Mouse (Mus musculus) neural tube, embryonic 13.5 days (tissue): ENCODE measurements around the gene Mphosph6. TPM values are rescaled to one million over a fixed set of nuclear protein-coding genes. Genes with fewer than 3 reads are reported as not detected.

Experiments used
- ATAC-seq: fragments of 200-750 bp; cut with Nextera tagmentation; 2 replicates; pipeline ENCODE4 v1.8.0; 2017; ENCODE audit warnings: low read depth, mild to moderate bottlenecking, moderate TSS enrichment, moderate library complexity
- H3K27ac ChIP-seq: fragments of 300-500 bp; sonication (generic); replicated peaks from 2 replicates; pipeline ENCODE4 v1.5.1; 2015; ENCODE audit warnings: moderate library complexity, mild to moderate bottlenecking, inconsistent platforms
- H3K27me3 ChIP-seq: fragments of 300-500 bp; sonication (generic); 2 replicates; pipeline ENCODE4 v1.6.1; 2015; ENCODE audit warnings: mild to moderate bottlenecking, inconsistent platforms
- H3K36me3 ChIP-seq: fragments of 300-500 bp; sonication (generic); 2 replicates; pipeline ENCODE4 v1.6.1; 2015; ENCODE audit warnings: mild to moderate bottlenecking, inconsistent platforms
- H3K4me1 ChIP-seq: fragments of 300-500 bp; sonication (generic); replicated peaks from 2 replicates; pipeline ENCODE4 v1.6.1; 2015; ENCODE audit warnings: inconsistent platforms
- H3K4me2 ChIP-seq: fragments of 300-500 bp; sonication (generic); 2 replicates; pipeline ENCODE4 v1.6.1; 2015; ENCODE audit warnings: inconsistent platforms, mild to moderate bottlenecking, moderate library complexity
- H3K4me3 ChIP-seq: fragments of 300-500 bp; sonication (generic); 2 replicates; pipeline ENCODE4 v1.5.1; 2015; ENCODE audit warnings: mild to moderate bottlenecking, inconsistent platforms
- H3K9ac ChIP-seq: fragments of 300-500 bp; sonication (generic); 2 replicates; pipeline ENCODE4 v1.6.1; 2015; ENCODE audit warnings: moderate library complexity, mild to moderate bottlenecking, inconsistent platforms
- H3K9me3 ChIP-seq: fragments of 300-500 bp; sonication (generic); 2 replicates; pipeline ENCODE4 v1.6.1; 2016; ENCODE audit warnings: inconsistent platforms
- whole genome bisulfite sequencing: fragments of 180-500 bp; shearing (Covaris S2); methylation state at CpG from one replicate; pipeline ENCODE4 v1.1.7; 2015; 5-methylcytosine and 5-hydroxymethylcytosine counted together
- polyA plus RNA-seq: library from polyadenylated mRNA; unstranded; fragments of >200 nt; fragmentation: Nextera tagmentation; extraction: Ambion mirVana; gene quantifications from 2 replicates; pipeline ENCODE4 v1.2.1, GENCODE M21; 2015

Gene Mphosph6
- polyA plus RNA-seq, 1 experiment from 2014 or later: 43.5 TPM

DNA sequence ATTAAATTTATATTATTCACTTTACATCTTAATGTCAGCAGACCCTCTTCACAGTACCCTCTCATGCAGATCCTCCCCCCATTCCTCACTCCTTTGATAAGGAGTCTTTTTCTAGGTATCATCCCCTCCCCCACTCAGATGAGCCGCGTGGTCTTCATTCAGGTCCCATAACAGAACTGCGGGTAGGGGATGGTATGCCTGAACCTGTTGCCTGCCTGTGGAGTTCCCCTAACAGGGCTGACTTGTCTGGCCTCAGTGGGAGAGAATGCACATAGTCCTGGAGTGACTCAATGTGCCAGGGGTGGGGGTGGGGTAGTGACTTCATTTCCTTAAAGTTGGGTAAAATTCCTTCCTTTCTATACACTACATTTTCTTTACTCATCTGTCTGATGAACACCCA is 15.3 kb downstream of the Mphosph6 start:
- 91% methylated on average over 3 of the region's 3 CpGs for WGBS
- Histone ChIP-seq H3K9ac (no peak overlapping the region), H3K4me3 (no peak overlapping the region), H3K36me3 (peaks cover 47% of the 10 kb centered on the region), H3K4me1 (no peaks in the 10 kb centered on the region), H3K27ac (no peak overlapping the region), H3K27me3 (no peaks in the 10 kb centered on the region), H3K9me3 (no peaks in the 10 kb centered on the region), H3K4me2 (no peak overlapping the region)
- no peak for ATAC-seq

GRCm38 (mm10) chr8:117783021-117783420 is 18.7 kb downstream of the Mphosph6 start:
- Histone ChIP-seq H3K9me3 (no peaks in the 10 kb centered on the region), H3K4me1 (no peaks in the 10 kb centered on the region), H3K4me3 (no peak overlapping the region), H3K27me3 (no peaks in the 10 kb centered on the region), H3K27ac (no peak overlapping the region), H3K36me3 (peaks cover 14% of the 10 kb centered on the region), H3K9ac (no peak overlapping the region), H3K4me2 (no peak overlapping the region)
- 95% methylated on average over 7 of the region's 7 CpGs for WGBS
- ATAC-seq: no peak

- 65% methylated on average over 6 of the region's 6 CpGs for WGBS
- H3K9ac ChIP-seq: no peak overlapping the region
- H3K27ac ChIP-seq: no peak overlapping the region
- no peaks in the 10 kb centered on the region for H3K27me3 ChIP-seq
- no peak overlapping the region for H3K4me3 ChIP-seq
- H3K4me1 ChIP-seq: no peaks in the 10 kb centered on the region
- H3K4me2 ChIP-seq: no peak overlapping the region
- H3K9me3 ChIP-seq: no peaks in the 10 kb centered on the region
- no peak for ATAC-seq
- no peaks in the 10 kb centered on the region for H3K36me3 ChIP-seq
These were observed 20.2 kb downstream of the Mphosph6 start for GRCm38 (mm10) chr8:117781375-117782129.

GRCm38 (mm10) chr8:117779344-117779743 is 22.4 kb downstream of the Mphosph6 start:
- no peak overlapping the region for H3K27ac ChIP-seq
- H3K27me3 ChIP-seq: no peaks in the 10 kb centered on the region
- no peaks in the 10 kb centered on the region for H3K4me1 ChIP-seq
- no peaks in the 10 kb centered on the region for H3K9me3 ChIP-seq
- H3K36me3 ChIP-seq: no peaks in the 10 kb centered on the region
- no peak for ATAC-seq
- no peak overlapping the region for H3K4me3 ChIP-seq
- no peak overlapping the region for H3K4me2 ChIP-seq
- H3K9ac ChIP-seq: no peak overlapping the region
- 76% methylated on average over 6 of the region's 6 CpGs for WGBS

- Histone ChIP-seq H3K27ac (no peak overlapping the region), H3K4me2 (no peak overlapping the region), H3K36me3 (no peaks in the 10 kb centered on the region), H3K4me3 (no peak overlapping the region), H3K4me1 (no peaks in the 10 kb centered on the region), H3K27me3 (no peaks in the 10 kb centered on the region), H3K9me3 (no peaks in the 10 kb centered on the region), H3K9ac (no peak overlapping the region)
- no peak for ATAC-seq
- WGBS: 74% methylated on average over 11 of the region's 11 CpGs
These were observed 23.0 kb downstream of the Mphosph6 start for GRCm38 (mm10) chr8:117778531-117779322.

DNA sequence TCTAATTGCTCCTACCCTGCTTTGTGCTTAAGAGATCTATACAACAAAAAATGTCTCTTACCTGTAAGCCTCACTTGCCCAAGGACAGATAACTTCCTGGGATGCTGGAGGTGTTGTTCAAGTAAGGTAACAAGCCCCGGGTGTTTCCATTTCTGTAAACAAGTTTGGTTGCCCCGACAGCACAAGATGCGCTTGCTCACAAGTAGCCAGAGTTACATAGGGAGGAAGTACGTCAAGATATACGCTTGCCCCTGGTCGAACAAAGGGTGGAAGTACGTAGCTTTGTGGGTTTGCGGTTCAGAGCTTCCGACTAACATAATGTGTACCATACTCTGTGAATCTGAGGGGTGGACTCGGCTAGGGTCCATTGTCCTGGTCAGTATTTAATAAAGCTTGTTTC is 25.7 kb downstream of the Mphosph6 start:
- WGBS: 86% methylated on average over 10 of the region's 10 CpGs
- no peak overlapping the region for H3K9ac ChIP-seq
- H3K36me3 ChIP-seq: no peaks in the 10 kb centered on the region
- H3K27ac ChIP-seq: no peak overlapping the region
- no peaks in the 10 kb centered on the region for H3K4me1 ChIP-seq
- no peaks in the 10 kb centered on the region for H3K27me3 ChIP-seq
- ATAC-seq: no peak
- H3K9me3 ChIP-seq: no peaks in the 10 kb centered on the region
- H3K4me2 ChIP-seq: no peak overlapping the region
- H3K4me3 ChIP-seq: no peak overlapping the region

DNA sequence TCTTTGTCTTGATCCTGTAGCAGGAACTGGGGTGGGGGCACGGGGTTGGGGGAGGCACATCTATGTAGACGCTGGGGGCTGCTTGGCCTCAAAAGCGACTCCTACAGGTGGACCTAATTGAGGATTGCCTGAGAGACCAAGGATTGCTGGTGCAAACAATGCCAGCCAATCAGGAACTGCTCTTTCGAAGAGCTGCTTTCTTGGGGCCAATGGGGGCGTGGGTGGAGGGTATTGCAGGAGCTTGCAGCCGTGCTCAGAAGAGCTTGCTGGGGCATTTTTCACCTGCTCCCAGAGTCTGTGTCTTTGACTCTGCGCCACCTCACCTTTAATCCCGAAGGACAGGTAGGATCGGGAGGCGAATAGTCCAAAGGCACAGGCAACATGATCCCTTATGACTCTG is 26.1 kb downstream of the Mphosph6 start:
- H3K9ac ChIP-seq: no peak overlapping the region
- H3K4me1 ChIP-seq: no peaks in the 10 kb centered on the region
- no peaks in the 10 kb centered on the region for H3K27me3 ChIP-seq
- H3K9me3 ChIP-seq: no peaks in the 10 kb centered on the region
- no peaks in the 10 kb centered on the region for H3K36me3 ChIP-seq
- H3K27ac ChIP-seq: no peak overlapping the region
- WGBS: 41% methylated on average over 10 of the region's 10 CpGs
- H3K4me3 ChIP-seq: no peak overlapping the region
- no peak overlapping the region for H3K4me2 ChIP-seq
- ATAC-seq: no peak

- Histone ChIP-seq H3K9ac (no peak overlapping the region), H3K4me1 (no peaks in the 10 kb centered on the region), H3K27ac (no peak overlapping the region), H3K9me3 (no peaks in the 10 kb centered on the region), H3K27me3 (no peaks in the 10 kb centered on the region), H3K36me3 (no peaks in the 10 kb centered on the region), H3K4me2 (no peak overlapping the region), H3K4me3 (no peak overlapping the region)
- no peak for ATAC-seq
- WGBS: 62% methylated on average over 2 of the region's 2 CpGs
These were observed 29.1 kb downstream of the Mphosph6 start for GRCm38 (mm10) chr8:117772597-117772996.

DNA sequence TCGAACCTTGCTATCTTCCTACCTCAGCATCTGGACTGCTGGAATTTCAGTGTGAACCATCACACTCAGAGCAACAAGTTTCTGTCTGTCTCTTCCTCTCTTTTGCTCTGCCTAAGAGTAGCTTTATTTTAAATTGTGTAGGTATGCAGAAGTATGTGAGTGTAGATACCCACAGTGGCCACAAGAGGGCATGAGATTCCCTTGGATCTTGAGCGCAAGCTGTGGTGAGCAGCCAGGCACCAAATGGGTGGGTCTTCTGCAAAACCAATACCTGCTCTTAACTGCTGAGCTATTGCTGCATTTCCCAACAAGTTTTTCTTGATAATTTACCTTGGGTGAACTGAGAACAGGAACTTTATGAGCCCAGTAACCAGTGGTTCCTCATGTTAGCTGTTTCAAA is 29.6 kb downstream of the Mphosph6 start:
- no peak for ATAC-seq
- H3K9ac ChIP-seq: no peak overlapping the region
- WGBS: 66% methylated on average over 2 of the region's 2 CpGs
- H3K9me3 ChIP-seq: no peaks in the 10 kb centered on the region
- H3K27me3 ChIP-seq: no peaks in the 10 kb centered on the region
- no peak overlapping the region for H3K4me2 ChIP-seq
- no peaks in the 10 kb centered on the region for H3K4me1 ChIP-seq
- H3K4me3 ChIP-seq: no peak overlapping the region
- H3K27ac ChIP-seq: no peak overlapping the region
- H3K36me3 ChIP-seq: no peaks in the 10 kb centered on the region

- H3K27ac ChIP-seq: no peak overlapping the region
- 85% methylated on average over 9 of the region's 9 CpGs for WGBS
- no peaks in the 10 kb centered on the region for H3K27me3 ChIP-seq
- ATAC-seq: no peak
- no peaks in the 10 kb centered on the region for H3K9me3 ChIP-seq
- no peaks in the 10 kb centered on the region for H3K4me1 ChIP-seq
- no peaks in the 10 kb centered on the region for H3K36me3 ChIP-seq
- H3K9ac ChIP-seq: no peak overlapping the region
- no peak overlapping the region for H3K4me2 ChIP-seq
- H3K4me3 ChIP-seq: no peak overlapping the region
These were observed 30.5 kb downstream of the Mphosph6 start for GRCm38 (mm10) chr8:117771115-117771836.

DNA sequence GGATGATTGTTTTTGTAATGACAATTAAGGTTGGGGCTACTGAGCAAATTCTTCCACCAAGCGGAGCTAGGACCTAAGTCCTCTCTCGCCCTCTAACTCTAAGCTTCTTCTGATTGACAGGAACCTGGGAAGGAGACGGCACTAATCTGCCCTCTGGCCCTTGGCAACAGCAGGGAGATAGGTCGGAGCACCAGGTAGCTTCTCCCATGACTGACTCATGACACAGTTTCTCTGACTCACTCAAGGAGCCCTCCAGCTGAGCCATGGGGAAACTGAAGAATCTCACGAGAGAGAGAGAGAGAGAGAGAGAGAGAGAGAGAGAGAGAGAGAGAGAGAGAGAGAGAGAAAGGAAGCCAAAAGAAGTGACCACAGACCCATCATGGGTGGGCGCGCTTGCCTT is 32.8 kb downstream of the Mphosph6 start:
- Histone ChIP-seq H3K4me2 (no peak overlapping the region), H3K9me3 (no peaks in the 10 kb centered on the region), H3K4me3 (no peak overlapping the region), H3K27ac (no peak overlapping the region), H3K36me3 (no peaks in the 10 kb centered on the region), H3K9ac (no peak overlapping the region), H3K27me3 (no peaks in the 10 kb centered on the region), H3K4me1 (no peaks in the 10 kb centered on the region)
- no peak for ATAC-seq
- 91% methylated on average over 7 of the region's 7 CpGs for WGBS

DNA sequence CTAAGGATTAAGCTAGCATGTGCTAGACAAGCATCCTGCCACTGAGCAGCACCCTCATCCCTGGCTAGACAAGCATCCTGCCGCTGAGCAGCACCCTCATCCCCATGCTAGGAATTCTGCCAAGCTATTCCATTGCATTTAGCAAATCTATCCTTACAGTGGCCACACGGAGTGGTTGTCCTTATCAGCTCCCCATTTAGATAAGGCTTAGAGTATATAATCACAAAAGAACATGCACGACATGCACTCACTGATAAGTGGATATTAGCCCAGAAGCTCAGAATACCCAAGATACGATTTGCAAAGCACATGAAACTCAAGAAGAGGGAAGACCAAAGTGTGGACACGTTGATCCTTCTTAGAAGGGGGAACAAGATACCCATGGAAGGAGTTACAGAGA is 35.8 kb downstream of the Mphosph6 start:
- H3K27me3 ChIP-seq: no peaks in the 10 kb centered on the region
- no peaks in the 10 kb centered on the region for H3K9me3 ChIP-seq
- H3K9ac ChIP-seq: no peak overlapping the region
- WGBS: 93% methylated on average over 5 of the region's 5 CpGs
- H3K36me3 ChIP-seq: no peaks in the 10 kb centered on the region
- no peak overlapping the region for H3K27ac ChIP-seq
- no peak for ATAC-seq
- no peak overlapping the region for H3K4me2 ChIP-seq
- H3K4me1 ChIP-seq: no peaks in the 10 kb centered on the region
- no peak overlapping the region for H3K4me3 ChIP-seq
